Mouse (Mus musculus): ENCODE measurements around the gene Prox1. TPM values are rescaled to one million over a fixed set of nuclear protein-coding genes. Genes with fewer than 3 reads are reported as not detected.

Prox1 gene
- polyA plus RNA-seq, 1 experiment = not detected

DNA sequence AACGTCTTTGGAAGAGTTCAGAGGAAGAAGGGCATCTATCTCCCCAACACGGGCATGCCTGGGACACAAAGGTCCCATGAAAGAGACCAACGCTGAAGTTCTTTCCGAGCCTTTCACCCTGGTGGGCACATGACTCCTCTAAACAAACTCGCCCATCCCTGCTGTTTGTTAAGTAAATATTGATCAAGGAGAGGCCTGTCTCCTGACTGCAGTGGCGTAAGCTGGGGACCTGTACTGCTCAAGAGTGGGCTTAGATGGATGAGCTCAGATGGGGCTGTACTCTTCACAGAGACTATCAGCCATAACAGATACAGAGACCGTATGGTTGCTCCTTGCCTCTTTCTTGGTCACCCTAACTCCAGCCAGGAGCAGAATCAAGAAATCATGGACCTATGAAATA is 41.0 kb downstream of the Prox1 start:
- H3K4me1 ChIP-seq (ENCODE audit: control insufficient read depth, insufficient read depth, low read length) = no peaks in the 10 kb centered on the region
- no peak overlapping the region for H3K27ac ChIP-seq (ENCODE audit: insufficient read depth, low read depth, low read length)
- H3K4me3 ChIP-seq (ENCODE audit: insufficient read depth, low read length) = no peak overlapping the region
- TF ChIP-seq CTCF (IDR thresholded peaks at IDR 0.05; ENCODE audit: low read depth, low read length) = no peak
- TF ChIP-seq POLR2A (IDR thresholded peaks at IDR 0.05; ENCODE audit: borderline replicate concordance, low read depth, low read length) = no peak

DNA sequence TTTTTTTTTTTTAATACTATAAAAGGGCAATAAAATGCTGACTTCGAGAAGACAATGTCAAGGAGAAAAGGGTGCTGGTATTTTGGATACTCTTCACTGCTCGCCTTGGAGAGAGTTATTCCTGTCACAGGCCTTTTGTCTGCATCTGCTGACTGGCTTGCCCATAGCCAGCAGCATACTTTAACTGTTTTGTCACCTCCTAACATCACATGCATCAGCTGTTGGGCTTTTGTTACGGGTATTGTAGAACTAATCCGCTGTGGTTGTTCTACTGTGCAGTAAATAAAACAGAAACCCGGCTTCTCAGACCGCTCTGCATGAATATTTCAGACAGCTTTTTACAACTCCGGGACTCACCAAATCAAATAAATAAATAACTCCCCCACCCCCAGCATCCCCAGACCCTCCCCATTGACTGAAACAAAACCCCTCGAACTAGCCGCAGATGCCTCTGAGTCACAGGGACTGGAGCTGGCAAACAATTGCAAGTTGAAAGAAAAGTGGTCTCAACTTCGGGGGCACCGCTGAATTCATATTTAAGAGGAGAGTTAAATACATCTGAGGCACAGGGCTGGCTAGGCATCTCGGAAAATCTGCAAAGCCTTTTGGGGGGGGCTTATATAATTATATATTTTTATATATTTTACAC is 41.7 kb downstream of the Prox1 start:
- H3K27ac ChIP-seq (ENCODE audit: insufficient read depth, low read depth, low read length) = no peak overlapping the region
- H3K4me1 ChIP-seq (ENCODE audit: control insufficient read depth, insufficient read depth, low read length) = no peaks in the 10 kb centered on the region
- H3K4me3 ChIP-seq (ENCODE audit: insufficient read depth, low read length) = no peak overlapping the region
- TF ChIP-seq POLR2A (IDR thresholded peaks at IDR 0.05; ENCODE audit: borderline replicate concordance, low read depth, low read length) (no peak), CTCF (IDR thresholded peaks at IDR 0.05; ENCODE audit: low read depth, low read length) (no peak)

DNA sequence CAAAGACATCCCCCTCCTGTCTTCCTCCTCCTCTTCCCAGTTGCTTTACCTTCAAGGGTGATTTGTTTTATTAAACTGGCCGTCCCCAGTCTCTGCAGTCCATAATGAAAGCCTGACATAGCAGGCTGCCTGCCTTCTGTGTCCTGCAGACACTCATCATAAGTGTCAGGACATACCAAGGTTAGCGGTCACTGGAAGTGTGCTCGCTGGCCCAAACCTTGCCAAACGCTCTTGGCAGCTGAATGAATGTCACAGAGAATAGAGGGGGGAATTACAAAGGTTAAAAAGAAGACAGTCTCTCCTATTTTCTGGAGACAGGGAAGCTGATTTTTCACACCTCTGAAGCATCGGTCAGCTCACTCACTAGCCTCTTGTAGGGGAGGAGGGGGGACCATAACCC is 42.6 kb downstream of the Prox1 start:
- TF ChIP-seq CTCF (IDR thresholded peaks at IDR 0.05; ENCODE audit: low read depth, low read length) (no peak), POLR2A (IDR thresholded peaks at IDR 0.05; ENCODE audit: borderline replicate concordance, low read depth, low read length) (no peak)
- Histone ChIP-seq H3K27ac (ENCODE audit: insufficient read depth, low read depth, low read length) (no peak overlapping the region), H3K4me1 (ENCODE audit: control insufficient read depth, insufficient read depth, low read length) (no peaks in the 10 kb centered on the region), H3K4me3 (ENCODE audit: insufficient read depth, low read length) (no peak overlapping the region)

DNA sequence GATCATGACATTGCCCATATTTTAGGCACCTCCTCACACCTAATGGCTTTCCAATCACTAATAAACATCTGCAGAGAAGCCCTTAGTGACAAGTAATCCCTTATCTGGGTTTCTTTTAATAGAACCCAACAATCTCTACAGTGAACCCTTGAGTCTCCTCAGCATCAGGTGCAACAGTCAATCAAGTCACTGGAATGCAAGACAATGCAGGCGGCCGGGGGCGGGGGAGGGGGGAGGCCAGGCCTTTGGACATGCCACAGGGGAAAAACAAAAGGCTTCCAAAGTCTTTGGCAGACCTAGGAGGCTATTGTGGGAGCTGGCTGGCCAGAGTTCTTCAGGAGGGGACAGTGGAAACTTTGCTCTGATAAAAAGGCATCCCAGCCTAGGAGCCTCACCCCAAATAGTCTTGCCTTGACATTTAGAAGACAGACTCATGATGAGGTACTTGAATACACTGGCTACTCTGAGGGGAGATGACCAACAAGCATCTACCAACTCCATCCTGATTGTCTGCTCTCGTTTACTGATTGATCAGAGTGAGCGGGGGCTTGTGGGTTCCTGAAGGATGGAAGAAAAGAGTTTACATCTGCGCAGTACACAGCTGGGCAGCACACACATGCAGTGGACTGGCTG is 43.2 kb downstream of the Prox1 start:
- TF ChIP-seq CTCF (IDR thresholded peaks at IDR 0.05; ENCODE audit: low read depth, low read length) = no peak
- TF ChIP-seq POLR2A (IDR thresholded peaks at IDR 0.05; ENCODE audit: borderline replicate concordance, low read depth, low read length) = no peak
- no peak overlapping the region for H3K4me3 ChIP-seq (ENCODE audit: insufficient read depth, low read length)
- no peaks in the 10 kb centered on the region for H3K4me1 ChIP-seq (ENCODE audit: control insufficient read depth, insufficient read depth, low read length)
- no peak overlapping the region for H3K27ac ChIP-seq (ENCODE audit: insufficient read depth, low read depth, low read length)

- Histone ChIP-seq H3K27ac (ENCODE audit: insufficient read depth, low read depth, low read length) (no peak overlapping the region), H3K4me1 (ENCODE audit: control insufficient read depth, insufficient read depth, low read length) (no peaks in the 10 kb centered on the region)
- no peak for TF ChIP-seq POLR2A (IDR thresholded peaks at IDR 0.05; ENCODE audit: borderline replicate concordance, low read depth, low read length)
- TF ChIP-seq CTCF (IDR thresholded peaks at IDR 0.05; ENCODE audit: low read depth, low read length) = no peak
These were observed 45.4 kb downstream of the Prox1 start for GRCm38 (mm10) chr1:190124961-190125739.

DNA sequence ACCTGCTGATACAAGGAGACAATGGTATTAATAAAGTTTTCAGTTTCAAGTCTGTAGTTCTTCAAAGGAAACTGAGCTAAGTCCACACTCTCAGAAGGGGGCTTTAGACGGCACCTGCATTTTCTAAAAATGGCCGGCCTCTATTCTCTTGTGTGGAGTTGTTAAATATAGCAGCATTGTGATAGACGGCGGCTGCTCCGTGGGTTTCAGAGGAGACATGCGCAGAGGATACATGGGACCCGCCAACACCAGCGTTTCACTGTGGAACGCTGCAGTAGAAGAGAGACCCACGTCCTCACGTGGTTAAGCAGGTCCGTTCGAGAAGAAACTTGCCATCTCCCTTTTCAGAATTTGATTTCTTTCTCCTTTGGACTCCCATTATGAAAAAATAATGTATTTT is 47.1 kb downstream of the Prox1 start:
- TF ChIP-seq POLR2A (IDR thresholded peaks at IDR 0.05; ENCODE audit: borderline replicate concordance, low read depth, low read length) (no peak), CTCF (IDR thresholded peaks at IDR 0.05; ENCODE audit: low read depth, low read length) (no peak)
- H3K4me3 ChIP-seq (ENCODE audit: insufficient read depth, low read length) = no peak overlapping the region

More at GRCm38 (mm10) chr1:190124961-190125739, 45.4 kb downstream of the Prox1 start:
- no peak overlapping the region for H3K4me3 ChIP-seq (ENCODE audit: insufficient read depth, low read length)

DNA sequence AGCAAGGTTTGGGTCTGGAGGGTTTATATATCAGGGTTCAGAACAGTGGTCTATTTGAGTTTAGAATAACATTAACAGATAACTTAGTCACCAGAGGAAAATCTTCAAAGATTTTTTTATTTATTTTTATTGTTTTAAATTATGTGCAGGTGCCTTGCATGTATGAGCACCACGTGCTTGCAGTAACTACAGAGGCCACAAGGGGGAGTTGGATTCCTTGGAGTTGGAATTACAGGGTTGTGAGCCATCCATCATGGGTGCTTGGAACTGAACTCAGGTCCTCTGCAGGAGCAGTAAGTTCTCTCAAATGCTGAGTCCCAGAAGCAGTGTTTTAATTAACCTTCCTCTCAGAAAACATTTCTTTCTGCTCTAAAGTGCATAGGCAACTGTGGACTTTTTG is 54.5 kb downstream of the Prox1 start:
- Histone ChIP-seq H3K4me1 (ENCODE audit: control insufficient read depth, insufficient read depth, low read length) (no peaks in the 10 kb centered on the region), H3K4me3 (ENCODE audit: insufficient read depth, low read length) (no peak overlapping the region), H3K27ac (ENCODE audit: insufficient read depth, low read depth, low read length) (no peak overlapping the region)
- TF ChIP-seq POLR2A (IDR thresholded peaks at IDR 0.05; ENCODE audit: borderline replicate concordance, low read depth, low read length) (no peak), CTCF (IDR thresholded peaks at IDR 0.05; ENCODE audit: low read depth, low read length) (no peak)

More for the DNA sequence above, 47.1 kb downstream of the Prox1 start:
- H3K4me1 ChIP-seq (ENCODE audit: control insufficient read depth, insufficient read depth, low read length) = no peaks in the 10 kb centered on the region
- no peak overlapping the region for H3K27ac ChIP-seq (ENCODE audit: insufficient read depth, low read depth, low read length)

DNA sequence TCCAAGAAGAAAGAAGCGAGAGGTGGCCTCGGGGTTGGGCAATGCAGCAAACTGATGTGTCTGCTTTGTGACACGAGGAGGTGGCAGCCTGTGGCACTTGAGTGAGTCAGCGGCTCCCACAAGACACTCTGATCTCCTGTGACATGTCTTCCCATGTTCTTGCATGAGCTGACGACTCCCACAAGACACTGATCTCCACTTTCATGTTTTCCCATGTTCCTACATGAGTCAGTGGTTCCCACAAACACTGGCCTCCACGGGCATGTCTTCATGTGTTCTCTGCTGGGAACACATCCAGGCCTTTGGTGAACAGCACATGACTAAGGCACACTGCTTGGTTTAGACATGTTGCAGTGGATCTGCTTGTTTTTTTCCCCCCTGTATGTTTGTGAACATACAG is 58.8 kb downstream of the Prox1 start:
- TF ChIP-seq POLR2A (IDR thresholded peaks at IDR 0.05; ENCODE audit: borderline replicate concordance, low read depth, low read length) = no peak
- no peak for TF ChIP-seq CTCF (IDR thresholded peaks at IDR 0.05; ENCODE audit: low read depth, low read length)
- no peak overlapping the region for H3K4me3 ChIP-seq (ENCODE audit: insufficient read depth, low read length)
- no peaks in the 10 kb centered on the region for H3K4me1 ChIP-seq (ENCODE audit: control insufficient read depth, insufficient read depth, low read length)
- H3K27ac ChIP-seq (ENCODE audit: insufficient read depth, low read depth, low read length) = no peak overlapping the region

GRCm38 (mm10) chr1:190107587-190107986 is 62.9 kb downstream of the Prox1 start:
- H3K4me1 ChIP-seq (ENCODE audit: control insufficient read depth, insufficient read depth, low read length) = no peaks in the 10 kb centered on the region
- H3K27ac ChIP-seq (ENCODE audit: insufficient read depth, low read depth, low read length) = no peak overlapping the region
- no peak overlapping the region for H3K4me3 ChIP-seq (ENCODE audit: insufficient read depth, low read length)
- TF ChIP-seq POLR2A (IDR thresholded peaks at IDR 0.05; ENCODE audit: borderline replicate concordance, low read depth, low read length) (no peak), CTCF (IDR thresholded peaks at IDR 0.05; ENCODE audit: low read depth, low read length) (no peak)

Data from bone marrow macrophage, adult 2 months (primary cell).